Mouse (Mus musculus) thymus, postnatal 25 days (tissue): ENCODE measurements around the gene Hmg20b.

Source experiments
- DNase-seq: peaks from one replicate; pipeline ENCODE4 v3.0.0; 2022

Gene Hmg20b

DNA sequence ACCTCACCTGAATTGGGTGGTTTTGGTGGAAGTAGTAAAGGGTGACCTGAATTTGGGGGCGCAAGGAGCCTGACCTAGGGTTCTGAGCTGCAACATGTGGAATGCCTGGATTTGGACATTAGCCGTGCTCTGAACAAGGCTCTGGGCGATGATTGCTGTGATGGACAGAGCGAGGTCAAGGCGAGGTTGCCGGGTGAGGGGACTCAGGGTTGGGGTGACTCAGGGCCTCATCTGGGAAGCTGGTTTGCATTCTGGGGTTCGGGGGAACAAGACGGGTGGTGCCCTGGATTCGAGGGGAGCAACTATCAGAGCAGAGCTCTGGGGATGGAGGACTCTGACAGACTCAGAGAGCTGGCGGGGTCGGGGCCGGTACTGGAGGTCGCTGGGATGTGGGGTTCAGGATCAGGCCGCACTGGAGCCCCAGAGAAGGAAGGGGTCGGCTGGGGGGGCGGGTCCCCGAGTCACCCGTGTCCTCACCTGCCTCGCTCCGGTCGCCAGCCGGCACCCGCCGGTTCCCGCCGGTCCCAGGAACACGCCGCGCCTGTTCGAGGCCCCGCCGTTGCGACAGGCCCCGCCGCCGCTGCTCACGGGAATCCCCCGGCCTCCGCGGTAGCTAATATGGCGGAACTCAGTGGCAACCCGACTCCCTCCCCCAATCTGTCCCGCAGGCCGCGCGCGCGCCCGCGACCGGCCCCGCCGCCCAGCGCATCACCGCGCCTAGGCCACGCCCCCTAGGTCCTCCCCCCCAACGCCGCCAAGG lies 27.7 kb upstream of the Hmg20b start, which contains the start of gene Fzr1:
TSS of gene Fzr1 (minus strand) at position 724 of the 760 bp plus-strand sequence.
- DNase-seq: no peak

DNA sequence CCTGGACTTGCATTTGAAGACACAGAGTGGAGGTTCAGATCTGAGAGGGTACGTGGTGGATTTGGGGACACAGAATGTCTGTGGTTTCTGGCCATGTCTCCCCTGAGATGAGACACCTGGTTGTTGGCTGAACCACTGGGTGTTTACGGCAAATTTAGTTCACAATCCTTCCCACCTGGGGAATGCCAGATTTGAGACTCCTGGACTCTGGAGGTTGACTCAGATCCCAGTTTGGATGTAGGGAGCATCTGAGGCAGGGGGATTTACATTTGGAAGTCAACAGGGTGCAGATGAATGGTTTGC lies 27.0 kb upstream of the Hmg20b start:
- DNase-seq: no peak

- DNase-seq: peak; percentile 43
These were observed 26.5 kb upstream of the Hmg20b start for GRCm38 (mm10) chr10:81376561-81377361.

GRCm38 (mm10) chr10:81375322-81375721 lies 25.0 kb upstream of the Hmg20b start:
- no peak for DNase-seq

DNA sequence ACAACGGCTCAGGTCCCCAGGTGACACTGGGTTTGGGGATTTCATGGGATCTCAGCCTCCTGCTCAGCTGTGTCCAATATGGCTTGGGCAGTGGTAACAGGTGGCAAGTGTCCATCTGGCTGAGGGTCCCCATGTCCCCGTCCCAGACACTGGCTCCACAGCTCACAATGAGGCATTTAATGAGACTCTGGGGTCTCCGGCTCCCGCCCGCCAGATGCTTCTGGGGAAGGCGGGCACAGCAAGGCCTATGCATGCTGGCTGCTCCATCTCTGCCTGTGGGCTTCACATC lies 16.9 kb upstream of the Hmg20b start:
- DNase-seq: no peak

- DNase-seq: no peak
These were observed 16.4 kb upstream of the Hmg20b start for GRCm38 (mm10) chr10:81366477-81367206.

DNA sequence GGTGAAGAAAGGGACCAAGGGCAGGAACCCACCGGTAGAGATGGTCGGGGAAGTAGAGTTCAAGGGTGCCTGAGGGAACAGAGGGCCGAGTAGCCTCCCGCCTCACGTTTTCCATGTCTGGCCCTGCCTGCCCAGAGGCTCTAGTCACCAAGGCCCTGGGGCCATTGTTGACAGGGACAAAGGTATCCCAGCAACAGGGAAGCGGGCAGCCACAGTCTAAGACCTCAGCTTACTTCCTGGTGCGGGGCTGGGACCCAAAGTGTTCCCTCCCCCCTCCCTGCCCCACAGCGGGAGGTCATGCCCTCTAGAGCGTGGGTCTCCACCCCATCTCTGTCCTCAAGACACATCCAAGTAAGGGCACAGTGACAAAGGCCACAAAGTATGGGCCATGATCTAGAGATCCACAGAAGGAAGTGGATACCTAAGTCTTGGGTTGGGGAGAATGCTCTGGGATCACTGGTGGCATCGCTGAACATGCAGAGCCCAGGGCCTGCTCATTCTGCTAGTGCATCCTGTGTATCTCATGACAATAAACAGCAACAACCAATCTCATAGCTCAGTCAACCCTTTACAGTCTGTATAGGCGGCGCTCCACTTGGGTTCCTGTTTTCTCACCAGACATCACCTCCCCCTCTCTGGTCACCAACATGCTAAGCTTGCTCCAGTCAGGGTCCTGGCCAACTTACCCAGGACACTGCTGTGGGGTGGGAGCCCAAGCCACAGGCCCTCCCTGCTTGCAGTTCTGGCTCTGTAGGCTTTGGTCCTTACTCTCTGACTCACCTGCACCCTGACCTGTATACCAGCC lies 15.6 kb upstream of the Hmg20b start, which contains the start of gene 4930404N11Rik:
TSS of gene 4930404N11Rik (minus strand) at position 145 of the 805 bp plus-strand sequence.
- DNase-seq: no peak

DNA sequence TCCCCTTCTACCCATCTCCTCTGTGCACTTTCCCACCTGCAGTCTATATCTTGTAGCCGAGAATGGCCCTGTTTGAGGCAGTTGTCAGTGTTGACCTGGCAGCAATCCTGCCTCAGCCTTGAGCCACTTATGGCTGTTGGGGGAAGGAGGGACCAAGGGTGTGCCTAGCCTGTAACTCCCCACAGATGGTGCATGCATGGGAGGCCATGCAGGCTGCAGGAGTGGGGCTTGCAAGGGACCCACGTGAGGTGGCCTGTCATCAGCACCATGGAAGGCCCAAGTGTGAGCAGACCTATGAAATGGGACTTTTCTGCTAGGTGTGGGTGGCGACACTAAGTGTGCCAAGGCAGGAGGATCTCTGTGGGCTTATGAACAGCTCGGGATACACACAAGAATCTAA lies 14.8 kb upstream of the Hmg20b start:
- no peak for DNase-seq

GRCm38 (mm10) chr10:81364666-81365065 lies 14.4 kb upstream of the Hmg20b start:
- no peak for DNase-seq

- DNase-seq: no peak
These were observed 13.4 kb upstream of the Hmg20b start for GRCm38 (mm10) chr10:81363436-81364346.

DNA sequence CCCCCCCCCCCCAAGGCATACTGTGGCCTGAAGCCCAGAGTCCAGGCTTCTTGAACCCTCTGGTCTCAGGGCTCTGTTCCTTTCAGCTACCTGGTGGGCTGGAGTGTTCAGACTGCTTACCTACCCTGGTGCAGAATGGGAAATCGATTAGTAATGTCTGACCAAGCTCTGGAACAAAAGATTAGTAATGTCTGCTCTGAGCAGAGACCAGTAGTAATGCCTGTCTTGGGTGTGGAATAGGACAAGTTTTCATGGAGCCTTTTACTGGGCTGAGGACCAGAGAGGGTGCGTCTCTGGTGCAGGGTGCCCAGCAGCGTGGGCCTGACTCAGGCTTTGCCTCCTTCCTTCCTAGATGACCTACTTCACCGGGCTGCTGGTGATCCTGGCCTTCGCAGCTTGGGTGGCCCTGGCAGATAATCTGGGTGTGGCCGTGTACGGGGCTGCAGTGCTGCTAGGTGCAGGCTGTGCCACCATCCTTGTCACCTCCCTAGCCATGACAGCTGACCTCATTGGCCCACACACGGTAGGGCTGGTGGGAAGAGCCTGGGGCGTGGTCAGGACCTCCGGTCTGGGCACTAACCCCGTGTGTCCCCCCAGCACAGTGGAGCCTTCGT lies 12.2 kb upstream of the Hmg20b start:
- DNase-seq: no peak

DNA sequence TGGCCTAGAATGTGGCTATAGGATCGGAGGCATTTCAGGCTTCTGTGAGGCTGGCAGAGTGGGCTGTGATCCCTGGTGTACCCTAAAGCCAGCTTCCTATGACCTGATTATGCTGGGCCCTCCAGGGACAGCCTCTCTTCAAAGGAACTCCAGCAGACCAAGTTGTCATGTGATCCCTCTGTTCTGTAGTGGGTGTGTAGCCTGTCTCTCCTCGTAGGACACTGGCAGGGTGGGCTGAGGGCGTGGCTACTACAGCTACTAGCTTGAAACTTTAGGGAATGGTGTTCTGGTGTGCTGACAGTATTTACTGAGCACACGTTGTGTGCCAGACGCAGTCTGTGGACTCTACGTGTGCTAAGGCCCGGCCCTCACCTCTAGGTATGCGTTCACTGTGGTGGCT lies 10.4 kb upstream of the Hmg20b start:
- no peak for DNase-seq

DNA sequence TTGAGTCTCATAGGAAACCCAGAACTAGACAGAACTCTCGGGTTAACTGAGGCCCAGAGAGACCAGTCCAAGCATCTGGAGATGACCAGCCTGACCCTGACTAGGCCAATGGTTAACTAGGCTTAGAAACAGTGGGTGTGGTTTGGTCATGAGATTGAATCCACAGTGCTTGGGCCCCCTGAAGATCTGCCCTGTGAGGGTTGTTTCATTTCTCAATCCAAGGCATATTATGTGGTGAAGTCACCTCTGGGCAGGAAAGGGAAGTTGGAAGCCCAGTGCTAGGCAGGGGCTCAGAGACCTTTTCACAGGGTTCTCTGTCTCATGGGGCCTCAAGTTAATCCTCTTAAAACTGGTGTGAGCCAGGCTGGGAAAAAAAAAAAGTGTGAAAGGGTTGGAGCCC lies 8.6 kb upstream of the Hmg20b start:
- no peak for DNase-seq

DNA sequence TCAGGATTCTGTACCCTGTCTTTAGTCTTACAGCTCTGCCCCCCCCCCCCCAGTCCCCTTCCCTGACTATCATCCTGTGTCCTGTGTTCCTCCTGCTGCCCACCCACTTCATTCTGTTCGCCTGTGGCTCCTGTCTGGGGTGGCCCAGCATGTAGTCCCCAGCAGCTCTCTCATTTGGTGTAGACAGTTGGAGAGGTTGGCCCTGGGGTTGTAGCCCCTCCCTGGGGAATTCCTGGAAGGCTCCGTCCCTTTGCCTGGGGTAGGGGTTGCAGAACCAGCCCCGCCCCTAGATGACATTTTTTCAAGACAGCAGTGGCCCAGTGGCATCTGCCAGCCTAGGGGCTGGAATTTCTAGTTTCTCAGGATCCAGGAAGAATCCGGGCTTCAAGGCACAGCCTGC lies 7.9 kb upstream of the Hmg20b start:
- no peak for DNase-seq

GRCm38 (mm10) chr10:81356991-81357844 lies 6.9 kb upstream of the Hmg20b start, which contains the start of gene Mfsd12:
Mfsd12 (plus strand) TSS chr10:81357491.
- DNase-seq: peak; percentile 91

DNA sequence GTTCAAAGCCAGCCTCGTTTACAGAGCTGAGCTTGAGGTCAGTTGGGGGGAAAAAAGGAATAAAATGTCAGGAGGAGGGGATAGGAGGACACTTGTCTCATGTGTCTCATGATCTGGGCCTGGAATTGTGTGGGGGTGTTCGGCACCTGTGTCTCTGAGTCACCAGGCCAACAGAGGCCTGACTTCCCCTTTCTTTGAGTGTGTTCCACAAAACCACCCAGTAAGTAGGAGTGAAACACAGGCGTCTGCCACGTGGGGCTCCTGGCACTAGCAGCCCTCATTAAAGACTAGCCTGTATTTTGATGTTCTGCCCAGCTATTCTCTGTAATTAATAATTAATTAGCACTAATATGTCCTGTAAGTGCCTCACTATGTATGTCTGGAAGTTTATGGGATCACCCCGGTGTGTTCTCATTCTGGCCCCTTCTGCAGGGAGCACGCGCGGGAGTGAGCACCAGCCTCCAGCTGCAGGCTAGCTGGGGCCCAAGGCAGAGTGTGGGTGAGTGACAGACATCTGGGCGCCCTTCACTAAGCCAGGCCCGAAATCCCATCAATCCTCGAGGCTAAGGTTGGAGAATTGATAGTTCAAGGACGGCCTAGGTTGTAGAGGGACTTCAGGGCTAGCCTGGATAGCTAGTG lies 6.2 kb upstream of the Hmg20b start:
- no peak for DNase-seq

- no peak for DNase-seq
These were observed 5.3 kb upstream of the Hmg20b start for GRCm38 (mm10) chr10:81355533-81355932.

GRCm38 (mm10) chr10:81354738-81355477 lies 4.6 kb upstream of the Hmg20b start:
- DNase-seq: no peak

GRCm38 (mm10) chr10:81351678-81352291 lies 1.5 kb upstream of the Hmg20b start:
- DNase-seq: peak; percentile 73
